In genomic region chr2:7090496-7090895, GRCm38 (mm10) we compare ENCODE assay signal across 17 mouse cellular contexts.
DNase-seq lines count a peak whose midpoint lies in the region; ATAC-seq lines count a peak whose summit lies in the region.
"Had no signal": no experiment of that assay in that cellular context is flagged by ENCODE, and none has a peak within 500 bp of the region (broad histone marks: within the 10 kb centered on the region; RNA-seq: fewer than 3 reads in every experiment).

No protein-coding gene starts in this region.

- no peak for ATAC-seq in heart, embryonic 15.5 days (replicated peaks; ENCODE audit: insufficient number of reproducible peaks, insufficient read depth, low FRiP score, low read depth)
- ATAC-seq in midbrain, embryonic 16.5 days, result no peak
- ATAC-seq in midbrain, embryonic 13.5 days, result no peak
- no peak for ATAC-seq in kidney, embryonic 14.5 days (ENCODE audit: low FRiP score, low TSS enrichment)
- ATAC-seq: inflammation-experienced regulatory T-cells, adult 6 months had no signal

- DNase-seq in heart, postnatal 36 days, result no peak
- DNase-seq in fibroblast of lung, adult 2 months (ENCODE audit: low read depth), result peak; percentile 54
- no peak for DNase-seq in thymus, adult 18-20 months
- DNase-seq: adrenal gland, adult 8-10 months; cerebellum, adult 11 months; cerebellum, postnatal 14 days; gastrocnemius, postnatal 36 days; kidney, adult 8-10 months; kidney, postnatal 4 days; lung, adult 18-20 months; thymus, adult 2 months had no signal

- H3K9ac ChIP-seq in heart, embryonic 15.5 days, result no peak overlapping the region
- no peak overlapping the region for H3K9ac ChIP-seq in midbrain, embryonic 16.5 days (ENCODE audit: low read depth, low read length)
- no peak overlapping the region for H3K9ac ChIP-seq in midbrain, embryonic 13.5 days (replicated peaks)
- H3K9ac ChIP-seq in kidney, embryonic 14.5 days (ENCODE audit: low read depth, low read length), result no peak overlapping the region

- no peaks in the 10 kb centered on the region for H3K9me3 ChIP-seq in heart, embryonic 15.5 days (replicated peaks)
- no peaks in the 10 kb centered on the region for H3K9me3 ChIP-seq in midbrain, embryonic 16.5 days (replicated peaks; ENCODE audit: control insufficient read depth, low read length, poor library complexity, severe bottlenecking)
- 0 out of 2 replicates have a peak, but pooled peaks cover 2% of the 10 kb centered on the region for H3K9me3 ChIP-seq in midbrain, embryonic 13.5 days
- no peaks in the 10 kb centered on the region for H3K9me3 ChIP-seq in kidney, embryonic 14.5 days (ENCODE audit: control insufficient read depth, low read length)

- no peak overlapping the region for H3K4me3 ChIP-seq in heart, embryonic 15.5 days
- H3K4me3 ChIP-seq in midbrain, embryonic 16.5 days (ENCODE audit: low read depth, low read length), result no peak overlapping the region
- H3K4me3 ChIP-seq in midbrain, embryonic 13.5 days (replicated peaks), result no peak overlapping the region
- no peak overlapping the region for H3K4me3 ChIP-seq in kidney, embryonic 14.5 days (ENCODE audit: low read length)

- H3K27ac ChIP-seq in heart, embryonic 15.5 days, result peak overlapping the region; percentile 74
- H3K27ac ChIP-seq in midbrain, embryonic 16.5 days (ENCODE audit: low read length), result peak overlapping the region; percentile 38; the same call in 1 of the 2 replicates
- H3K27ac ChIP-seq in midbrain, embryonic 13.5 days, result no peak overlapping the region
- no peak overlapping the region for H3K27ac ChIP-seq in kidney, embryonic 14.5 days (ENCODE audit: low read depth, low read length)

- H3K36me3 ChIP-seq in heart, embryonic 15.5 days, result no peaks in the 10 kb centered on the region
- H3K36me3 ChIP-seq in midbrain, embryonic 16.5 days (ENCODE audit: control insufficient read depth, insufficient read depth, low read length), result no peaks in the 10 kb centered on the region
- H3K36me3 ChIP-seq in midbrain, embryonic 13.5 days, result no peaks in the 10 kb centered on the region
- no peaks in the 10 kb centered on the region for H3K36me3 ChIP-seq in kidney, embryonic 14.5 days (ENCODE audit: control insufficient read depth, insufficient read depth, low read length)

- H3K4me2 ChIP-seq in heart, embryonic 15.5 days, result no peak overlapping the region
- H3K4me2 ChIP-seq in midbrain, embryonic 16.5 days (ENCODE audit: low read length), result no peak overlapping the region
- H3K4me2 ChIP-seq in midbrain, embryonic 13.5 days (replicated peaks), result no peak overlapping the region
- no peak overlapping the region for H3K4me2 ChIP-seq in kidney, embryonic 14.5 days (replicated peaks; ENCODE audit: low read depth, low read length)

- intact Hi-C loops in heart, postnatal 36 days (cut with DNase I), result no loop called here

- WGBS in heart, embryonic 15.5 days, result 48% methylated on average over 1 of the region's 1 CpGs
- WGBS in midbrain, embryonic 16.5 days, result 80% methylated on average over 1 of the region's 1 CpGs
- WGBS in midbrain, embryonic 13.5 days, result 91% methylated on average over 1 of the region's 1 CpGs
- WGBS in kidney, embryonic 14.5 days, result 75% methylated on average over 1 of the region's 1 CpGs

- H3K4me1 ChIP-seq in heart, embryonic 15.5 days (replicated peaks), result peaks cover 34% of the 10 kb centered on the region
- peaks cover 20% of the 10 kb centered on the region for H3K4me1 ChIP-seq in midbrain, embryonic 16.5 days (ENCODE audit: control insufficient read depth, insufficient read depth, low read length)
- H3K4me1 ChIP-seq in midbrain, embryonic 13.5 days (replicated peaks), result peaks cover 17% of the 10 kb centered on the region
- H3K4me1 ChIP-seq in kidney, embryonic 14.5 days (ENCODE audit: control insufficient read depth, insufficient read depth, low read length), result no peaks in the 10 kb centered on the region

- H3K27me3 ChIP-seq in heart, embryonic 15.5 days, result no peaks in the 10 kb centered on the region
- H3K27me3 ChIP-seq in midbrain, embryonic 16.5 days (ENCODE audit: control insufficient read depth, insufficient read depth, low read depth, low read length), result no peaks in the 10 kb centered on the region
- H3K27me3 ChIP-seq in midbrain, embryonic 13.5 days, result no peaks in the 10 kb centered on the region
- no peaks in the 10 kb centered on the region for H3K27me3 ChIP-seq in kidney, embryonic 14.5 days (ENCODE audit: control insufficient read depth, insufficient read depth, low read length)
- H3K27me3 ChIP-seq: CH12.LX had no signal

Comparison
In these comparisons a context has a peak if more than half of its experiments do, and no peak if none do; other contexts are left out.
1. H3K27ac ChIP-seq: peak in heart, embryonic 15.5 days (single experiment) and midbrain, embryonic 16.5 days (single experiment); none in midbrain, embryonic 13.5 days (single experiment) and kidney, embryonic 14.5 days (single experiment).